1 mouse cellular context compared by ENCODE assay signal in the genomic region with DNA sequence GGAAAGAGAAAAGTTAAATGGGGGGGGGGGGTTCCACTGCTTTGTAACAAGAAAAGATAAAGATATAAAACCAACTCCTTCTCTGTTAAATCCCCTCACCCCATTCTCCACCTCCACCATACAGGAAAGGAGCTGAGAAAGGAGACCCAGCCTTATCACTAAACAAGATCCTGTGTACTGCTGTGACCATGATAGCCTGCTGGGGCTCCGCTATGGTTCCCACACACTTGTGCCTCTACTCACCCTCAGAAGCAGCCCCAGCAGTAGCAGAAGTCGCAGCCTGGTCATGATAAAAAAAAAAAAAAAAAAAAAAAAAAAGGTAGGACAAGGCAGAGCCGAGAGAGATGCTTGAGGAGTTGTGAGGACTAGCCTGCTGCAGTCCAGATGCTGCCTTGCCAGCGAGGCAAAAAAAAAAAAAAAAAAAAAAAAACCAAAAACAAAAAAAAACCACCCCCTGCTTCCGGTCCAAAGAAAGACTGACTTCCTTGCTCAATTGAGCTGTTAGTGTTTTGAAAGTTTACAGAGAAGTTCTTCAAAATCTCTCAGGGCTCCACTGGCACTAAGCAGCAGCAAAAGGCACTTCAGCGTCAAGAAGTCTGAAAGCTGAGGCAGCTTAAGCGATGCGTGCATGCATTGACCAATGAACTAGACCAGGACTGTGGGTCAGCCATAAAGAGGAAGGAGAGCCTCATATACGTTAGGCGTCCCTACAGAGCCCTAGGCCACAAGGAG.
TF ChIP-seq lines count a peak whose summit lies in the region.

No protein-coding gene starts in this region.

TF ChIP-seq in CH12.LX, 34 proteins besides CTCF, POLR2A, EP300 and RAD21 (continued from another document):
- TF ChIP-seq GABPA (IDR thresholded peaks at IDR 0.05; ENCODE audit: insufficient replicate concordance, low read depth, low read length): no peak
- TF ChIP-seq HCFC1 (IDR thresholded peaks at IDR 0.05; ENCODE audit: low read depth, low read length): peak; percentile 56
- peak; percentile 54 for TF ChIP-seq NELFE (IDR thresholded peaks at IDR 0.05; ENCODE audit: low read depth, low read length)
- TF ChIP-seq USF2 (conservative IDR thresholded peaks at IDR 0.05; ENCODE audit: low read depth, low read length): no peak
- no peak for TF ChIP-seq SMC3 (IDR thresholded peaks at IDR 0.05; ENCODE audit: low read depth, low read length)
- TF ChIP-seq MYC (IDR thresholded peaks at IDR 0.05; ENCODE audit: low read depth, low read length): 0 out of 2 replicates have a peak, but pooled peaks have one; percentile 44
- TF ChIP-seq KAT2A (IDR thresholded peaks at IDR 0.05; ENCODE audit: insufficient replicate concordance, low read length): 0 out of 2 replicates have a peak, but pooled peaks have one; percentile 15
- TF ChIP-seq JUN (IDR thresholded peaks at IDR 0.05; ENCODE audit: insufficient read depth, low read depth, low read length): no peak
